Mouse (Mus musculus): ENCODE results near the gene Rai14. TPM values are rescaled to one million over a fixed set of nuclear protein-coding genes. Genes with fewer than 3 reads are reported as not detected.

Rai14 gene
- polyA plus RNA-seq, 1 experiment from 2014 or later = 73.2 TPM

- no peaks in the 10 kb centered on the region for H3K27me3 ChIP-seq (replicated peaks; ENCODE audit: low read depth, poor library complexity, severe bottlenecking)
- H3K27ac ChIP-seq (replicated peaks) = no peak overlapping the region
- H3K4me3 ChIP-seq = no peak overlapping the region
- no peaks in the 10 kb centered on the region for H3K36me3 ChIP-seq (replicated peaks)
- no peak for DNase-seq (ENCODE audit: low spot score)
- peaks cover 4% of the 10 kb centered on the region; the same call in 1 of the 2 replicates for H3K4me1 ChIP-seq
- 82% methylated on average over 6 of the region's 6 CpGs for WGBS
- H3K9me3 ChIP-seq = no peaks in the 10 kb centered on the region
These were observed 24.1 kb upstream of the Rai14 start for GRCm38 (mm10) chr15:10738354-10739142.

- Histone ChIP-seq H3K27ac (replicated peaks) (no peak overlapping the region), H3K36me3 (replicated peaks) (no peaks in the 10 kb centered on the region), H3K9me3 (no peaks in the 10 kb centered on the region), H3K27me3 (replicated peaks; ENCODE audit: low read depth, poor library complexity, severe bottlenecking) (no peaks in the 10 kb centered on the region), H3K4me1 (peaks cover 4% of the 10 kb centered on the region; the same call in 1 of the 2 replicates), H3K4me3 (no peak overlapping the region)
- WGBS = 84% methylated on average over 4 of the region's 4 CpGs
- DNase-seq (ENCODE audit: low spot score) = no peak
These were observed 21.5 kb upstream of the Rai14 start for GRCm38 (mm10) chr15:10735948-10736347.

GRCm38 (mm10) chr15:10735216-10735615 lies 20.8 kb upstream of the Rai14 start:
- H3K27me3 ChIP-seq (replicated peaks; ENCODE audit: low read depth, poor library complexity, severe bottlenecking) = no peaks in the 10 kb centered on the region
- DNase-seq (ENCODE audit: low spot score) = no peak
- H3K4me3 ChIP-seq = no peak overlapping the region
- H3K36me3 ChIP-seq (replicated peaks) = no peaks in the 10 kb centered on the region
- H3K9me3 ChIP-seq = no peaks in the 10 kb centered on the region
- H3K27ac ChIP-seq (replicated peaks) = no peak overlapping the region
- 83% methylated on average over 8 of the region's 8 CpGs for WGBS
- H3K4me1 ChIP-seq = peaks cover 4% of the 10 kb centered on the region; the same call in 1 of the 2 replicates

- Histone ChIP-seq H3K9me3 (no peaks in the 10 kb centered on the region), H3K27me3 (replicated peaks; ENCODE audit: low read depth, poor library complexity, severe bottlenecking) (no peaks in the 10 kb centered on the region), H3K4me3 (no peak overlapping the region), H3K36me3 (replicated peaks) (no peaks in the 10 kb centered on the region), H3K4me1 (no peaks in the 10 kb centered on the region), H3K27ac (replicated peaks) (no peak overlapping the region)
- no peak for DNase-seq (ENCODE audit: low spot score)
- WGBS = 87% methylated on average over 3 of the region's 3 CpGs
These were observed 17.0 kb upstream of the Rai14 start for GRCm38 (mm10) chr15:10731398-10731797.

- peaks cover 23% of the 10 kb centered on the region for H3K4me1 ChIP-seq
- no peaks in the 10 kb centered on the region for H3K36me3 ChIP-seq (replicated peaks)
- no peak overlapping the region for H3K4me3 ChIP-seq
- 76% methylated on average over 3 of the region's 3 CpGs for WGBS
- no peaks in the 10 kb centered on the region for H3K27me3 ChIP-seq (replicated peaks; ENCODE audit: low read depth, poor library complexity, severe bottlenecking)
- DNase-seq (ENCODE audit: low spot score) = no peak
- H3K9me3 ChIP-seq = no peaks in the 10 kb centered on the region
- no peak overlapping the region for H3K27ac ChIP-seq (replicated peaks)
These were observed 11.8 kb upstream of the Rai14 start for GRCm38 (mm10) chr15:10726272-10726671.

- Histone ChIP-seq H3K9me3 (no peaks in the 10 kb centered on the region), H3K27ac (replicated peaks) (no peak overlapping the region)
- 82% methylated on average over 3 of the region's 3 CpGs for WGBS
These were observed 10.4 kb upstream of the Rai14 start for GRCm38 (mm10) chr15:10724857-10725256.

GRCm38 (mm10) chr15:10723507-10723906 lies 9.1 kb upstream of the Rai14 start:
- H3K27ac ChIP-seq (replicated peaks) = no peak overlapping the region
- H3K4me1 ChIP-seq = peaks cover 23% of the 10 kb centered on the region
- no peaks in the 10 kb centered on the region for H3K36me3 ChIP-seq (replicated peaks)
- WGBS = 41% methylated on average over 1 of the region's 1 CpGs
- DNase-seq (ENCODE audit: low spot score) = no peak
- H3K4me3 ChIP-seq = no peak overlapping the region
- H3K27me3 ChIP-seq (replicated peaks; ENCODE audit: low read depth, poor library complexity, severe bottlenecking) = no peaks in the 10 kb centered on the region
- no peaks in the 10 kb centered on the region for H3K9me3 ChIP-seq

More at GRCm38 (mm10) chr15:10724857-10725256, 10.4 kb upstream of the Rai14 start:
- DNase-seq (ENCODE audit: low spot score) = no peak
- Histone ChIP-seq H3K27me3 (replicated peaks; ENCODE audit: low read depth, poor library complexity, severe bottlenecking) (no peaks in the 10 kb centered on the region), H3K4me3 (no peak overlapping the region), H3K36me3 (replicated peaks) (no peaks in the 10 kb centered on the region), H3K4me1 (peaks cover 23% of the 10 kb centered on the region)

- no peaks in the 10 kb centered on the region for H3K27me3 ChIP-seq (replicated peaks; ENCODE audit: low read depth, poor library complexity, severe bottlenecking)
- peak overlapping the region; percentile 8; the same call in 1 of the 2 replicates for H3K27ac ChIP-seq (replicated peaks)
- H3K36me3 ChIP-seq (replicated peaks) = no peaks in the 10 kb centered on the region
- peak; percentile 48 for DNase-seq (ENCODE audit: low spot score)
- H3K4me3 ChIP-seq = no peak overlapping the region
- no peaks in the 10 kb centered on the region for H3K9me3 ChIP-seq
- peaks cover 23% of the 10 kb centered on the region for H3K4me1 ChIP-seq
- WGBS = 42% methylated on average over 12 of the region's 12 CpGs
These were observed 8.4 kb upstream of the Rai14 start for GRCm38 (mm10) chr15:10722629-10723339.

GRCm38 (mm10) chr15:10721259-10721781 lies 6.9 kb upstream of the Rai14 start:
- Histone ChIP-seq H3K4me1 (peaks cover 23% of the 10 kb centered on the region), H3K36me3 (replicated peaks) (0 out of 2 replicates have a peak, but pooled peaks cover 3% of the 10 kb centered on the region), H3K27me3 (replicated peaks; ENCODE audit: low read depth, poor library complexity, severe bottlenecking) (no peaks in the 10 kb centered on the region), H3K27ac (replicated peaks) (peak overlapping the region; percentile 48; the same call in 1 of the 2 replicates), H3K4me3 (no peak overlapping the region), H3K9me3 (0 out of 2 replicates have a peak, but pooled peaks cover 3% of the 10 kb centered on the region)
- WGBS = 93% methylated on average over 11 of the region's 11 CpGs
- no peak for DNase-seq (ENCODE audit: low spot score)

GRCm38 (mm10) chr15:10720671-10721070 lies 6.2 kb upstream of the Rai14 start:
- Histone ChIP-seq H3K4me1 (peaks cover 26% of the 10 kb centered on the region), H3K27me3 (replicated peaks; ENCODE audit: low read depth, poor library complexity, severe bottlenecking) (no peaks in the 10 kb centered on the region), H3K27ac (replicated peaks) (0 out of 2 replicates have a peak overlapping the region, but pooled peaks have one; percentile 48), H3K9me3 (0 out of 2 replicates have a peak, but pooled peaks cover 3% of the 10 kb centered on the region), H3K36me3 (replicated peaks) (0 out of 2 replicates have a peak, but pooled peaks cover 3% of the 10 kb centered on the region), H3K4me3 (no peak overlapping the region)
- DNase-seq (ENCODE audit: low spot score) = no peak
- WGBS = 62% methylated on average over 8 of the region's 8 CpGs

- 89% methylated on average over 11 of the region's 11 CpGs for WGBS
- no peak overlapping the region for H3K27ac ChIP-seq (replicated peaks)
- peaks cover 29% of the 10 kb centered on the region for H3K4me1 ChIP-seq
- no peaks in the 10 kb centered on the region for H3K27me3 ChIP-seq (replicated peaks; ENCODE audit: low read depth, poor library complexity, severe bottlenecking)
- 0 out of 2 replicates have a peak, but pooled peaks cover 3% of the 10 kb centered on the region for H3K36me3 ChIP-seq (replicated peaks)
- 0 out of 2 replicates have a peak, but pooled peaks cover 3% of the 10 kb centered on the region for H3K9me3 ChIP-seq
- no peak overlapping the region for H3K4me3 ChIP-seq
- no peak for DNase-seq (ENCODE audit: low spot score)
These were observed 5.8 kb upstream of the Rai14 start for GRCm38 (mm10) chr15:10720188-10720587.

GRCm38 (mm10) chr15:10719511-10719910 lies 5.1 kb upstream of the Rai14 start:
- H3K36me3 ChIP-seq (replicated peaks) = 0 out of 2 replicates have a peak, but pooled peaks cover 3% of the 10 kb centered on the region
- no peaks in the 10 kb centered on the region for H3K27me3 ChIP-seq (replicated peaks; ENCODE audit: low read depth, poor library complexity, severe bottlenecking)
- DNase-seq (ENCODE audit: low spot score) = no peak
- WGBS = 88% methylated on average over 3 of the region's 3 CpGs
- H3K4me1 ChIP-seq = peaks cover 31% of the 10 kb centered on the region
- no peak overlapping the region for H3K27ac ChIP-seq (replicated peaks)
- 0 out of 2 replicates have a peak, but pooled peaks cover 3% of the 10 kb centered on the region for H3K9me3 ChIP-seq
- no peak overlapping the region for H3K4me3 ChIP-seq

All from embryonic facial prominence, embryonic 10.5 days (tissue).